Mouse (Mus musculus): ENCODE measurements around the gene Wdr73. TPM values are rescaled to one million over a fixed set of nuclear protein-coding genes. Genes with fewer than 3 reads are reported as not detected.

Gene Wdr73
- 25.0 TPM for polyA plus RNA-seq (2014; fragmentation: Illumina TruSeq; extraction: RNeasy Lipid Tissue Mini Kit (QIAGEN cat#74804); ENCODE audit: low read depth, low replicate concordance)

GRCm38 (mm10) chr7:80900944-80901501 lies at the start of gene Wdr73:
Wdr73 (minus strand) TSS chr7:80901269.

GRCm38 (mm10) chr7:80947445-80948350 lies 46.6 kb upstream of the Wdr73 start, which contains the start of gene Sec11a:
Sec11a (minus strand) TSS chr7:80947780.

DNA sequence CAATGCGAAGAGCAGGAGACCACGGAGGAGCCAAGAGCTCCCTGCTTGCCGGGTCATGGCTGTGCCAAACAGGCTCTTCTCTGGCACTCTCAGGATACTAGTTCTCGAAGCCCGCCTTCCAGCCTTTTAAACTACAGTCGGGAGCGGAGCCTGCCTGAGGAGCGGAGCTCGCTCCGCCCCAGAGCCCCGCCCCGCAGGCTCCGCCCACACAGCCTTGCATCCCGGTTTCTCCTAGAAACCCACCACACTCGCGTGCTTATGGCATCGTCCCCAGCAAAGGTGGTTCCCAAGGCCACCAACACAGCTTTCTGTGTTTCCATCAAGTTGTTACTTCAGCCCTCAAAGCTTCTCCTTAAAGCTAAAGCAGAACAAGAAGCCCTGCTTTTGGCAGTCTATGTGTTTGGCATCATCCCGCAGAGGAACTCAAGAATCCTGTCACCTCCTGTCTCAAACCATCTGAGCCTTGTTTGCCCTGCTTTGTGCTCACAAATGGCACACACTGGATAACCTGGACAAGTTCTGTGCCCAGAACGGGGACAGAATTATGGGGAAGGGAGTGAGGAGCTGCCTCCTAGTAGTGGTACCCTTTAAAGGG lies 3.9 kb upstream of the Wdr73 start, which contains the start of gene Nmb:
TSS of gene Nmb (minus strand) at position 156 of the 595 bp plus-strand sequence.

GRCm38 (mm10) chr7:80860729-80861274 lies 40.3 kb downstream of the Wdr73 start, which contains the start of gene Zscan2:
Zscan2 (plus strand) TSS chr7:80860920.

Other genes with a start within 250 kb of the Wdr73 start
- 5.1 TPM for gene Crtc3, start 212.4 kb downstream of the Wdr73 start, polyA plus RNA-seq (2014; fragmentation: Illumina TruSeq; extraction: RNeasy Lipid Tissue Mini Kit (QIAGEN cat#74804); ENCODE audit: low read depth, low replicate concordance)
- gene Iqgap1, start 75.3 kb downstream of the Wdr73 start, polyA plus RNA-seq (2014; fragmentation: Illumina TruSeq; extraction: RNeasy Lipid Tissue Mini Kit (QIAGEN cat#74804); ENCODE audit: low read depth, low replicate concordance): 51.0 TPM
- 1.1 TPM for gene Zscan2, start 40.3 kb downstream of the Wdr73 start, polyA plus RNA-seq (2014; fragmentation: Illumina TruSeq; extraction: RNeasy Lipid Tissue Mini Kit (QIAGEN cat#74804); ENCODE audit: low read depth, low replicate concordance)
- gene Nmb, start 3.8 kb upstream of the Wdr73 start, polyA plus RNA-seq (2014; fragmentation: Illumina TruSeq; extraction: RNeasy Lipid Tissue Mini Kit (QIAGEN cat#74804); ENCODE audit: low read depth, low replicate concordance): not detected
- 131 TPM for gene Sec11a, start 46.5 kb upstream of the Wdr73 start, polyA plus RNA-seq (2014; fragmentation: Illumina TruSeq; extraction: RNeasy Lipid Tissue Mini Kit (QIAGEN cat#74804); ENCODE audit: low read depth, low replicate concordance)
- 7.3 TPM for gene Zfp592, start 92.4 kb upstream of the Wdr73 start, polyA plus RNA-seq (2014; fragmentation: Illumina TruSeq; extraction: RNeasy Lipid Tissue Mini Kit (QIAGEN cat#74804); ENCODE audit: low read depth, low replicate concordance)
- not detected for gene Alpk3, start 156.3 kb upstream of the Wdr73 start, polyA plus RNA-seq (2014; fragmentation: Illumina TruSeq; extraction: RNeasy Lipid Tissue Mini Kit (QIAGEN cat#74804); ENCODE audit: low read depth, low replicate concordance)
- not detected for gene Slc28a1, start 213.5 kb upstream of the Wdr73 start, polyA plus RNA-seq (2014; fragmentation: Illumina TruSeq; extraction: RNeasy Lipid Tissue Mini Kit (QIAGEN cat#74804); ENCODE audit: low read depth, low replicate concordance)